Mouse (Mus musculus): Measurements from ENCODE around the gene Spag9. TPM values are rescaled to one million over a fixed set of nuclear protein-coding genes. Genes with fewer than 3 reads are reported as not detected.

Spag9 gene
- total and polyA plus RNA-seq, 2 experiments from 2014 or later = 80.7 to 131 TPM

GRCm38 (mm10) chr11:94159911-94160415 lies 164.1 kb downstream of the Spag9 start:
- peak; percentile 11; the same call in 1 of the 2 replicates for ATAC-seq (ENCODE audit: low FRiP score)
- peak overlapping the region; percentile 39 for H3K4me2 ChIP-seq (ENCODE audit: low read depth, low read length, poor library complexity, severe bottlenecking)
- WGBS = 7% methylated on average over 7 of the region's 7 CpGs
- no peaks in the 10 kb centered on the region for H3K36me3 ChIP-seq (ENCODE audit: insufficient read depth, low read length)
- TF ChIP-seq CTCF (IDR thresholded peaks at IDR 0.05) = no peak
- H3K4me1 ChIP-seq (ENCODE audit: insufficient read depth, low read length) = peaks cover 26% of the 10 kb centered on the region
- H3K4me3 ChIP-seq (ENCODE audit: low read depth, low read length) = no peak overlapping the region
- peak overlapping the region; percentile 50; the same call in 1 of the 2 replicates for H3K9ac ChIP-seq (replicated peaks; ENCODE audit: low read length, poor library complexity, severe bottlenecking)
- H3K9me3 ChIP-seq (ENCODE audit: low read length) = no peaks in the 10 kb centered on the region
- no peak for DNase-seq (ENCODE audit: low spot score)
- H3K27me3 ChIP-seq (ENCODE audit: insufficient read depth, low read length) = no peaks in the 10 kb centered on the region
- H3K27ac ChIP-seq (ENCODE audit: low read depth, low read length) = peak overlapping the region; percentile 99

- peak overlapping the region; percentile 39 for H3K4me2 ChIP-seq (ENCODE audit: low read depth, low read length, poor library complexity, severe bottlenecking)
- peak; percentile 100 for DNase-seq (ENCODE audit: low spot score)
- no peaks in the 10 kb centered on the region for H3K27me3 ChIP-seq (ENCODE audit: insufficient read depth, low read length)
- ATAC-seq (ENCODE audit: low FRiP score) = peak; percentile 95
- peak; percentile 18; the same call in 1 of the 2 replicates for TF ChIP-seq CTCF (IDR thresholded peaks at IDR 0.05)
- H3K9ac ChIP-seq (replicated peaks; ENCODE audit: low read length, poor library complexity, severe bottlenecking) = peak overlapping the region; percentile 56
- 2% methylated on average over 23 of the region's 23 CpGs for WGBS
- H3K36me3 ChIP-seq (ENCODE audit: insufficient read depth, low read length) = no peaks in the 10 kb centered on the region
- H3K4me3 ChIP-seq (ENCODE audit: low read depth, low read length) = peak overlapping the region; percentile 9; the same call in 1 of the 2 replicates
- peaks cover 26% of the 10 kb centered on the region for H3K4me1 ChIP-seq (ENCODE audit: insufficient read depth, low read length)
- H3K9me3 ChIP-seq (ENCODE audit: low read length) = no peaks in the 10 kb centered on the region
- peak overlapping the region; percentile 99 for H3K27ac ChIP-seq (ENCODE audit: low read depth, low read length)
Observed at GRCm38 (mm10) chr11:94160443-94161266, 164.8 kb downstream of the Spag9 start.

- Histone ChIP-seq H3K9ac (replicated peaks; ENCODE audit: low read length, poor library complexity, severe bottlenecking) (peak overlapping the region; percentile 56), H3K4me2 (ENCODE audit: low read depth, low read length, poor library complexity, severe bottlenecking) (peak overlapping the region; percentile 39; the same call in 1 of the 2 replicates)
- 0 out of 2 replicates have a peak, but pooled peaks have one; percentile 7 for ATAC-seq (ENCODE audit: low FRiP score)
Observed at GRCm38 (mm10) chr11:94161267-94161646, 165.4 kb downstream of the Spag9 start.

GRCm38 (mm10) chr11:94161867-94162581 lies 166.1 kb downstream of the Spag9 start:
- TF ChIP-seq CTCF (IDR thresholded peaks at IDR 0.05) = no peak
- Histone ChIP-seq H3K27ac (ENCODE audit: low read depth, low read length) (peak overlapping the region; percentile 99), H3K9me3 (ENCODE audit: low read length) (no peaks in the 10 kb centered on the region), H3K4me2 (ENCODE audit: low read depth, low read length, poor library complexity, severe bottlenecking) (no peak overlapping the region), H3K27me3 (ENCODE audit: insufficient read depth, low read length) (no peaks in the 10 kb centered on the region), H3K4me1 (ENCODE audit: insufficient read depth, low read length) (peaks cover 26% of the 10 kb centered on the region), H3K36me3 (ENCODE audit: insufficient read depth, low read length) (no peaks in the 10 kb centered on the region), H3K4me3 (ENCODE audit: low read depth, low read length) (no peak overlapping the region), H3K9ac (replicated peaks; ENCODE audit: low read length, poor library complexity, severe bottlenecking) (no peak overlapping the region)
- ATAC-seq (ENCODE audit: low FRiP score) = no peak
- 89% methylated on average over 11 of the region's 11 CpGs for WGBS
- DNase-seq (ENCODE audit: low spot score) = no peak

More at GRCm38 (mm10) chr11:94161267-94161646, 165.4 kb downstream of the Spag9 start:
- WGBS = 14% methylated on average over 9 of the region's 9 CpGs
- H3K36me3 ChIP-seq (ENCODE audit: insufficient read depth, low read length) = no peaks in the 10 kb centered on the region
- peak; percentile 64 for DNase-seq (ENCODE audit: low spot score)
- H3K4me1 ChIP-seq (ENCODE audit: insufficient read depth, low read length) = peaks cover 26% of the 10 kb centered on the region
- H3K27ac ChIP-seq (ENCODE audit: low read depth, low read length) = peak overlapping the region; percentile 99
- H3K27me3 ChIP-seq (ENCODE audit: insufficient read depth, low read length) = no peaks in the 10 kb centered on the region
- H3K4me3 ChIP-seq (ENCODE audit: low read depth, low read length) = no peak overlapping the region
- TF ChIP-seq CTCF (IDR thresholded peaks at IDR 0.05) = no peak
- H3K9me3 ChIP-seq (ENCODE audit: low read length) = no peaks in the 10 kb centered on the region

GRCm38 (mm10) chr11:94163005-94163767 lies 167.3 kb downstream of the Spag9 start:
- ATAC-seq (ENCODE audit: low FRiP score) (no peak), DNase-seq (ENCODE audit: low spot score) (no peak)
- TF ChIP-seq CTCF (IDR thresholded peaks at IDR 0.05) = no peak
- Histone ChIP-seq H3K9ac (replicated peaks; ENCODE audit: low read length, poor library complexity, severe bottlenecking) (no peak overlapping the region), H3K4me3 (ENCODE audit: low read depth, low read length) (no peak overlapping the region), H3K36me3 (ENCODE audit: insufficient read depth, low read length) (no peaks in the 10 kb centered on the region), H3K4me1 (ENCODE audit: insufficient read depth, low read length) (peaks cover 26% of the 10 kb centered on the region), H3K27ac (ENCODE audit: low read depth, low read length) (no peak overlapping the region), H3K4me2 (ENCODE audit: low read depth, low read length, poor library complexity, severe bottlenecking) (no peak overlapping the region), H3K9me3 (ENCODE audit: low read length) (no peaks in the 10 kb centered on the region), H3K27me3 (ENCODE audit: insufficient read depth, low read length) (no peaks in the 10 kb centered on the region)
- 66% methylated on average over 9 of the region's 9 CpGs for WGBS
